12 mouse cellular contexts compared by ENCODE assay signal in the genomic region with DNA sequence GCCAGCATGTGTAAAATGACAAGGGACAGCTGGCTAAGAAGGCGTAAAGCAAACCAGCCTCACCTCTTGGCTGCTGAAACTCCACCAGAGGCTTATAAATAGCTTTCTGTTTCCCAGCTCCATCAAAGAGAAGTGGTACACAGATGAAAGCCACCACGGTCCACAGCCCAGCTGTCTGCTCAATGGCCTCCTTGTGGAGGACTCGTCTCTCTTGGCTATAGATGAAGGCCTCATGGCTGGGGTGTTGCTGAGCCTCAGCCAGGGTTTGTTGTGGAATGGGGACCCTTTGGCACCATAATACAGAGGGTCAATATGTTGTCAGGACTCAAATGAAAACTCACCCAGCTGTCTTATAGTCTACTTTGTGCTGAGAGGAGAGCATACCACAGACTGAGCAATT.
DNase-seq lines count a peak whose midpoint lies in the region; ATAC-seq and TF ChIP-seq lines count a peak whose summit lies in the region.
"Had no signal": no experiment of that assay in that cellular context is flagged by ENCODE, and none has a peak within 500 bp of the region (broad histone marks: within the 10 kb centered on the region; RNA-seq: fewer than 3 reads in every experiment).

No protein-coding gene starts in this region.

- no peak for TF ChIP-seq POLR2A in limb, embryonic 14.5 days (IDR thresholded peaks at IDR 0.05; ENCODE audit: borderline replicate concordance, extremely low read depth, insufficient read depth, insufficient read length)

- peaks cover 4% of the 10 kb centered on the region; the same call in 1 of the 2 replicates for H3K4me1 ChIP-seq in hindbrain, embryonic 16.5 days (ENCODE audit: control insufficient read depth, insufficient read depth, low read depth, low read length)
- peaks cover 12% of the 10 kb centered on the region; the same call in 1 of the 2 replicates for H3K4me1 ChIP-seq in hindbrain, embryonic 14.5 days (replicated peaks; ENCODE audit: control insufficient read depth, insufficient read depth, low read length)
- H3K4me1 ChIP-seq in limb, embryonic 14.5 days (ENCODE audit: control insufficient read depth, insufficient read depth, low read length) = peaks cover 12% of the 10 kb centered on the region; the same call in 1 of the 2 replicates
- H3K4me1 ChIP-seq: liver, embryonic 12.5 days had no signal

- 64% methylated on average over 3 of the region's 3 CpGs for WGBS in hindbrain, embryonic 16.5 days
- WGBS in hindbrain, embryonic 14.5 days = 78% methylated on average over 3 of the region's 3 CpGs
- WGBS in limb, embryonic 14.5 days = 17% methylated on average over 3 of the region's 3 CpGs

- H3K4me3 ChIP-seq in hindbrain, embryonic 16.5 days (ENCODE audit: low read length) = no peak overlapping the region
- H3K4me3 ChIP-seq in hindbrain, embryonic 14.5 days (replicated peaks; ENCODE audit: low read length) = no peak overlapping the region
- no peak overlapping the region for H3K4me3 ChIP-seq in limb, embryonic 14.5 days (replicated peaks; ENCODE audit: low read length)
- H3K4me3 ChIP-seq: heart, embryonic 12.5 days; liver, embryonic 12.5 days had no signal

- no peaks in the 10 kb centered on the region for H3K36me3 ChIP-seq in hindbrain, embryonic 16.5 days (ENCODE audit: control insufficient read depth, insufficient read depth, low read length)
- H3K36me3 ChIP-seq in hindbrain, embryonic 14.5 days (replicated peaks; ENCODE audit: control insufficient read depth, insufficient read depth) = no peaks in the 10 kb centered on the region
- no peaks in the 10 kb centered on the region for H3K36me3 ChIP-seq in limb, embryonic 14.5 days (ENCODE audit: control insufficient read depth, insufficient read depth, low read length)
- H3K36me3 ChIP-seq: heart, embryonic 12.5 days; liver, embryonic 12.5 days had no signal

- H3K27ac ChIP-seq in hindbrain, embryonic 16.5 days (ENCODE audit: low read depth, low read length) = no peak overlapping the region
- no peak overlapping the region for H3K27ac ChIP-seq in hindbrain, embryonic 14.5 days
- H3K27ac ChIP-seq in limb, embryonic 14.5 days (replicated peaks; ENCODE audit: low read depth, low read length) = no peak overlapping the region
- H3K27ac ChIP-seq: liver, embryonic 12.5 days had no signal

- DNase-seq in hindbrain, embryonic 14.5 days (ENCODE audit: low spot score) = no peak
- DNase-seq in Muller cell, postnatal 12 days (ENCODE audit: inconsistent ontology term) = peak; percentile 46
- peak; percentile 61 to 66 for DNase-seq in frontal cortex, adult 2 months (ENCODE audit: extremely low spot score in 1 of 2, low spot score in 1 of 2)
- peak; percentile 48 for DNase-seq in limb, embryonic 14.5 days (ENCODE audit: low spot score)
- DNase-seq in urinary bladder, postnatal 4 days (ENCODE audit: low spot score in 2 of 2) = no peak
- DNase-seq in ovary, adult 18-20 months (ENCODE audit: low spot score) = no peak
- DNase-seq in adrenal gland, postnatal 36 days = no peak
- DNase-seq: adrenal gland, postnatal 25 days; thymus, adult 18-20 months had no signal

- peak; percentile 83 for ATAC-seq in hindbrain, embryonic 16.5 days
- ATAC-seq in hindbrain, embryonic 14.5 days (ENCODE audit: low FRiP score) = no peak
- peak; percentile 83 for ATAC-seq in limb, embryonic 14.5 days (ENCODE audit: low FRiP score, low read depth)
- ATAC-seq: liver, embryonic 12.5 days had no signal

- H3K9ac ChIP-seq in hindbrain, embryonic 16.5 days (ENCODE audit: low read depth, low read length) = no peak overlapping the region
- no peak overlapping the region for H3K9ac ChIP-seq in hindbrain, embryonic 14.5 days
- no peak overlapping the region for H3K9ac ChIP-seq in limb, embryonic 14.5 days (ENCODE audit: low read depth, low read length, severe bottlenecking)
- H3K9ac ChIP-seq: heart, embryonic 12.5 days; liver, embryonic 12.5 days had no signal

- no peaks in the 10 kb centered on the region for H3K9me3 ChIP-seq in hindbrain, embryonic 16.5 days (ENCODE audit: control insufficient read depth, low read length)
- no peaks in the 10 kb centered on the region for H3K9me3 ChIP-seq in hindbrain, embryonic 14.5 days (ENCODE audit: control insufficient read depth, low read length)
- H3K9me3 ChIP-seq in limb, embryonic 14.5 days (ENCODE audit: control insufficient read depth, low read length) = no peaks in the 10 kb centered on the region
- H3K9me3 ChIP-seq: heart, embryonic 12.5 days; liver, embryonic 12.5 days had no signal

- no peaks in the 10 kb centered on the region for H3K27me3 ChIP-seq in hindbrain, embryonic 16.5 days (replicated peaks; ENCODE audit: control insufficient read depth, insufficient read depth, low read length)
- H3K27me3 ChIP-seq in hindbrain, embryonic 14.5 days (ENCODE audit: control insufficient read depth, insufficient read depth, low read length) = no peaks in the 10 kb centered on the region
- H3K27me3 ChIP-seq in limb, embryonic 14.5 days (ENCODE audit: control insufficient read depth, insufficient read depth, low read length) = no peaks in the 10 kb centered on the region
- H3K27me3 ChIP-seq: heart, embryonic 12.5 days; liver, embryonic 12.5 days had no signal

- H3K4me2 ChIP-seq in hindbrain, embryonic 16.5 days (ENCODE audit: low read length) = no peak overlapping the region
- no peak overlapping the region for H3K4me2 ChIP-seq in hindbrain, embryonic 14.5 days (replicated peaks)
- H3K4me2 ChIP-seq in limb, embryonic 14.5 days (replicated peaks; ENCODE audit: low read depth, low read length, severe bottlenecking) = no peak overlapping the region
- H3K4me2 ChIP-seq: heart, embryonic 12.5 days; liver, embryonic 12.5 days had no signal

Comparison
In these comparisons a context has a peak if more than half of its experiments do, and no peak if none do; other contexts are left out.
1. DNase-seq: peak in Muller cell, postnatal 12 days (single experiment), frontal cortex, adult 2 months (2 of 2) and limb, embryonic 14.5 days (single experiment); none in hindbrain, embryonic 14.5 days (single experiment), urinary bladder, postnatal 4 days (0 of 2), ovary, adult 18-20 months (single experiment) and adrenal gland, postnatal 36 days (0 of 2).